Mouse (Mus musculus) layer of hippocampus, adult 2 months (tissue): ENCODE results near the gene Cmtm1. TPM values are rescaled to one million over a fixed set of nuclear protein-coding genes. Genes with fewer than 3 reads are reported as not detected.
"Not testable (repeated sequence)": the region's sequence is repeated elsewhere in the genome, so short reads cannot be mapped to it uniquely, and the experiment has no call there.

Experiments used
- DNase-seq, 2 experiments: peaks; one replicate each; pipeline ENCODE4 v3.0.0; 2022; ENCODE audit warnings: low spot score in 2 of 2
- H3K27ac ChIP-seq: fragments of 200-600 bp; 2 replicates; pipeline ENCODE4 v1.8.1; 2022
- H3K4me3 ChIP-seq: fragments of 200-600 bp; 2 replicates; pipeline ENCODE4 v1.8.1; 2022; ENCODE audit warnings: mild to moderate bottlenecking
- CTCF ChIP-seq: fragments of 200-600 bp; conservative IDR thresholded peaks from 2 replicates; pipeline ENCODE4 v1.8.1; 2022; ENCODE audit warnings: antibody characterized with exemption, mild to moderate bottlenecking, moderate library complexity
- total RNA-seq, 2 experiments: library from RNA; stranded (reverse); gene quantifications; 2 replicates each; pipeline ENCODE4 v1.2.3; 2021

Gene Cmtm1
- total RNA-seq, 2 experiments from 2014 or later: not detected

- no peak overlapping the region for H3K27ac ChIP-seq
- H3K4me3 ChIP-seq: no peak overlapping the region
- DNase-seq: no peak
- TF ChIP-seq CTCF: no peak
Observed at GRCm38 (mm10) chr8:104294396-104294795, 15.5 kb downstream of the Cmtm1 start.

- not testable (repeated sequence) for DNase-seq, H3K4me3 ChIP-seq, H3K27ac ChIP-seq
Observed at GRCm38 (mm10) chr8:104293081-104293480, 16.9 kb downstream of the Cmtm1 start, which contains the start of gene Cmtm2a. Gene Cmtm2a (minus strand): TSS chr8:104293181.

- no peak overlapping the region for H3K4me3 ChIP-seq
- TF ChIP-seq CTCF: no peak
- no peak for DNase-seq
- H3K27ac ChIP-seq: no peak overlapping the region
Observed at GRCm38 (mm10) chr8:104268937-104269440, 41.0 kb downstream of the Cmtm1 start.

GRCm38 (mm10) chr8:104268368-104268767 lies 41.6 kb downstream of the Cmtm1 start:
- Histone ChIP-seq H3K4me3 (no peak overlapping the region), H3K27ac (no peak overlapping the region)
- no peak for TF ChIP-seq CTCF
- DNase-seq: no peak

GRCm38 (mm10) chr8:104264271-104264935 lies 45.5 kb downstream of the Cmtm1 start:
- DNase-seq, H3K27ac ChIP-seq, H3K4me3 ChIP-seq: not testable (repeated sequence)

GRCm38 (mm10) chr8:104261802-104262201 lies 48.1 kb downstream of the Cmtm1 start:
- DNase-seq, H3K4me3 ChIP-seq, H3K27ac ChIP-seq: not testable (repeated sequence)

- TF ChIP-seq CTCF: peak; percentile 51
- no peak for DNase-seq
- no peak overlapping the region for H3K4me3 ChIP-seq
- H3K27ac ChIP-seq: no peak overlapping the region
Observed at GRCm38 (mm10) chr8:104253016-104253415, 56.9 kb downstream of the Cmtm1 start.

- DNase-seq: no peak
- peak overlapping the region; percentile 83 for H3K4me3 ChIP-seq
- TF ChIP-seq CTCF: no peak
- no peak overlapping the region for H3K27ac ChIP-seq
Observed at GRCm38 (mm10) chr8:104251461-104251860, 58.5 kb downstream of the Cmtm1 start.

GRCm38 (mm10) chr8:104250439-104251367 lies 59.2 kb downstream of the Cmtm1 start, which contains the start of gene Cklf:
Gene Cklf (plus strand): TSS chr8:104250861.
- Histone ChIP-seq H3K4me3 (peak within 1 kb of the TSS; percentile 83), H3K27ac (peak within 1 kb of the TSS; percentile 15; the same call in 1 of the 2 replicates)
- TF ChIP-seq CTCF: peak; percentile 64
- peak; percentile 64 to 72 for DNase-seq

GRCm38 (mm10) chr8:104249442-104249996 lies 60.4 kb downstream of the Cmtm1 start:
- TF ChIP-seq CTCF: no peak

GRCm38 (mm10) chr8:104248276-104248675 lies 61.7 kb downstream of the Cmtm1 start, which contains the start of gene Tk2:
Gene Tk2 (minus strand): TSS chr8:104248558.
- no peak for TF ChIP-seq CTCF
- peak; percentile 53 to 75 for DNase-seq
- H3K27ac ChIP-seq: peak within 1 kb of the TSS; percentile 90
- H3K4me3 ChIP-seq: peak within 1 kb of the TSS; percentile 86

More at GRCm38 (mm10) chr8:104249442-104249996, 60.4 kb downstream of the Cmtm1 start:
- Histone ChIP-seq H3K27ac (no peak overlapping the region), H3K4me3 (no peak overlapping the region)
- no peak for DNase-seq

- Histone ChIP-seq H3K27ac (peak overlapping the region; percentile 90), H3K4me3 (peak overlapping the region; percentile 86)
- DNase-seq: no peak
- TF ChIP-seq CTCF: no peak
Observed at GRCm38 (mm10) chr8:104247908-104248275, 62.1 kb downstream of the Cmtm1 start.
